Mouse (Mus musculus) heart, postnatal 36 days (tissue): ENCODE results near the gene Fbxl17. TPM values are rescaled to one million over a fixed set of nuclear protein-coding genes. Genes with fewer than 3 reads are reported as not detected.
A peak's percentile ranks its signal among the peaks of the same experiment; 100 is the strongest.

Source experiments
- DNase-seq, 2 experiments: peaks; one replicate each; pipeline ENCODE4 v3.0.0; 2021 to 2022
- intact Hi-C: fragments of 180-260 bp; cut with DNase I; formaldehyde crosslinking; loops from one replicate; pipeline ENCODE4 v1.15.1; 2025
- total RNA-seq, 2 experiments: library from RNA; stranded (reverse); gene quantifications; 2 replicates each; pipeline ENCODE4 v1.2.3; 2021

Fbxl17 gene
- total RNA-seq, 2 experiments from 2014 or later, result 22.8 to 27.0 TPM

- DNase-seq, result no peak
- intact Hi-C loops, result no loop called here
Observed at GRCm38 (mm10) chr17:63236846-63237245, 263.0 kb downstream of the Fbxl17 start.

GRCm38 (mm10) chr17:63236221-63236620 is 263.6 kb downstream of the Fbxl17 start:
- intact Hi-C loops, result no loop called here
- no peak for DNase-seq

GRCm38 (mm10) chr17:63235821-63236220 is 264.0 kb downstream of the Fbxl17 start:
- no peak for DNase-seq

GRCm38 (mm10) chr17:63229111-63229510 is 270.7 kb downstream of the Fbxl17 start:
- no peak for DNase-seq
- intact Hi-C loops, result no loop called here

More at GRCm38 (mm10) chr17:63235821-63236220, 264.0 kb downstream of the Fbxl17 start:
- intact Hi-C loops, result no loop called here

GRCm38 (mm10) chr17:63226380-63226779 is 273.4 kb downstream of the Fbxl17 start:
- no peak for DNase-seq
- intact Hi-C loops, result no loop called here

GRCm38 (mm10) chr17:63225959-63226358 is 273.9 kb downstream of the Fbxl17 start:
- DNase-seq, result no peak
- intact Hi-C loops, result no loop called here

- intact Hi-C loops, result no loop called here
- no peak for DNase-seq
Observed at GRCm38 (mm10) chr17:63223675-63224074, 276.1 kb downstream of the Fbxl17 start.

- intact Hi-C loops, result no loop called here
Observed at GRCm38 (mm10) chr17:63221632-63222031, 278.2 kb downstream of the Fbxl17 start.

GRCm38 (mm10) chr17:63220821-63221220 is 279.0 kb downstream of the Fbxl17 start:
- intact Hi-C loops, result no loop called here
- no peak for DNase-seq

More at GRCm38 (mm10) chr17:63221632-63222031, 278.2 kb downstream of the Fbxl17 start:
- no peak for DNase-seq

- no peak for DNase-seq
- intact Hi-C loops, result no loop called here
Observed at GRCm38 (mm10) chr17:63217016-63217415, 282.8 kb downstream of the Fbxl17 start.

GRCm38 (mm10) chr17:63212018-63212417 is 287.8 kb downstream of the Fbxl17 start:
- intact Hi-C loops, result no loop called here
- no peak for DNase-seq

GRCm38 (mm10) chr17:63209151-63209550 is 290.7 kb downstream of the Fbxl17 start:
- intact Hi-C loops, result no loop called here
- no peak for DNase-seq

- intact Hi-C loops, result no loop called here
Observed at GRCm38 (mm10) chr17:63208346-63208745, 291.5 kb downstream of the Fbxl17 start.

GRCm38 (mm10) chr17:63207714-63208113 is 292.1 kb downstream of the Fbxl17 start:
- no peak for DNase-seq
- intact Hi-C loops, result no loop called here

More at GRCm38 (mm10) chr17:63208346-63208745, 291.5 kb downstream of the Fbxl17 start:
- no peak for DNase-seq

GRCm38 (mm10) chr17:63205316-63205715 is 294.5 kb downstream of the Fbxl17 start:
- intact Hi-C loops, result no loop called here
- DNase-seq, result no peak

GRCm38 (mm10) chr17:63203582-63204190 is 296.1 kb downstream of the Fbxl17 start:
- no peak for DNase-seq
- intact Hi-C loops, result no loop called here

GRCm38 (mm10) chr17:63198703-63199102 is 301.1 kb downstream of the Fbxl17 start:
- intact Hi-C loops, result no loop called here
- DNase-seq, result no peak

GRCm38 (mm10) chr17:63195496-63195895 is 304.3 kb downstream of the Fbxl17 start:
- DNase-seq, result no peak
- intact Hi-C loops, result no loop called here

GRCm38 (mm10) chr17:63193196-63193595 is 306.6 kb downstream of the Fbxl17 start:
- intact Hi-C loops, result no loop called here
- no peak for DNase-seq

- no peak for DNase-seq
Observed at GRCm38 (mm10) chr17:63191345-63191744, 308.5 kb downstream of the Fbxl17 start.

GRCm38 (mm10) chr17:63189274-63189673 is 310.5 kb downstream of the Fbxl17 start:
- intact Hi-C loops, result no loop called here
- DNase-seq, result no peak

More at GRCm38 (mm10) chr17:63191345-63191744, 308.5 kb downstream of the Fbxl17 start:
- intact Hi-C loops, result no loop called here

- peak in 1 of 2 experiments; percentile 18 for DNase-seq
- intact Hi-C loops, result no loop called here
Observed at GRCm38 (mm10) chr17:63185531-63185930, 314.3 kb downstream of the Fbxl17 start.
